Mouse (Mus musculus) naive thymus-derived CD4-positive, alpha-beta T cell, adult 2 months (primary cell): ENCODE measurements around the gene Map3k20.

ENCODE experiments used
- DNase-seq: peaks from one replicate; pipeline ENCODE4 v3.0.0-alpha.2; 2011; ENCODE audit warnings: low read depth

Map3k20 gene

GRCm38 (mm10) chr2:72285256-72285887 lies at the start of gene Map3k20:
Gene Map3k20 (plus strand): TSS chr2:72285637.
- DNase-seq: peak; percentile 46

GRCm38 (mm10) chr2:72238421-72238820 lies 47.0 kb upstream of the Map3k20 start:
- no peak for DNase-seq

GRCm38 (mm10) chr2:72238925-72239324 lies 46.5 kb upstream of the Map3k20 start:
- DNase-seq: no peak

GRCm38 (mm10) chr2:72239456-72239855 lies 46.0 kb upstream of the Map3k20 start:
- no peak for DNase-seq

GRCm38 (mm10) chr2:72239993-72240392 lies 45.4 kb upstream of the Map3k20 start:
- DNase-seq: no peak

GRCm38 (mm10) chr2:72240691-72241090 lies 44.7 kb upstream of the Map3k20 start:
- no peak for DNase-seq

GRCm38 (mm10) chr2:72241714-72242472 lies 43.5 kb upstream of the Map3k20 start:
- no peak for DNase-seq

GRCm38 (mm10) chr2:72242910-72243675 lies 42.3 kb upstream of the Map3k20 start:
- DNase-seq: no peak

- no peak for DNase-seq
Measured at GRCm38 (mm10) chr2:72245631-72246030, 39.8 kb upstream of the Map3k20 start.

- no peak for DNase-seq
Measured at GRCm38 (mm10) chr2:72246376-72246775, 39.1 kb upstream of the Map3k20 start.

- no peak for DNase-seq
Measured at GRCm38 (mm10) chr2:72247819-72248218, 37.6 kb upstream of the Map3k20 start.

GRCm38 (mm10) chr2:72252510-72253505 lies 32.6 kb upstream of the Map3k20 start:
- DNase-seq: no peak

- DNase-seq: no peak
Measured at GRCm38 (mm10) chr2:72253882-72254281, 31.6 kb upstream of the Map3k20 start.

- no peak for DNase-seq
Measured at GRCm38 (mm10) chr2:72254813-72255582, 30.4 kb upstream of the Map3k20 start.

GRCm38 (mm10) chr2:72260704-72261103 lies 24.7 kb upstream of the Map3k20 start:
- no peak for DNase-seq

- no peak for DNase-seq
Measured at GRCm38 (mm10) chr2:72262814-72263480, 22.5 kb upstream of the Map3k20 start.

GRCm38 (mm10) chr2:72267390-72267789 lies 18.0 kb upstream of the Map3k20 start:
- DNase-seq: no peak

GRCm38 (mm10) chr2:72269651-72270341 lies 15.6 kb upstream of the Map3k20 start:
- no peak for DNase-seq

GRCm38 (mm10) chr2:72278247-72278873 lies 7.1 kb upstream of the Map3k20 start:
- DNase-seq: no peak
